Mouse (Mus musculus) liver, adult (tissue): Measurements from ENCODE around the gene Josd1.

Experiments used
- GATA4 ChIP-seq: IDR thresholded peaks from 2 replicates; pipeline ENCODE4 v1.6.1; 2014; ENCODE audit warnings: mild to moderate bottlenecking, low read length; ENCODE audit not compliant: insufficient replicate concordance

The Josd1 gene

DNA sequence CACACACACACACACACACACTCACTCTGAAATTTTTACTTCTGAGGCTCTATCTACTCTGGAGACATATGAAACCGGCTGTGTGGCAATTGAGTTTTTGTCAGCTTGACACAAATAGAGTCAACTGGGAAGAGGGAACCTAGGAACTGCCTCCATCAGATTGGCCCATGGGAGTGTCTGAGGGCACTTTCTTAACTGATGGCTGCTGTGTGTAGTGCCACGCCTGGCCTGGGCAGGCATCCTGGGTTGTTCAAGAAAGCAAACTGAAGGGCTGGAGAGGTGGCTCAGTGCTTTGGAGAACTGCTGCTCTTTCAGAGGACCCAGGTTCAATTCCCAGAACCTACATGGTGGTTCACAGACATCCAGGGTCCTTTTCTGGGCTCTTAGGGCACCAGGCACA, 42.2 kb downstream of the Josd1 start:
- no peak for TF ChIP-seq GATA4

DNA sequence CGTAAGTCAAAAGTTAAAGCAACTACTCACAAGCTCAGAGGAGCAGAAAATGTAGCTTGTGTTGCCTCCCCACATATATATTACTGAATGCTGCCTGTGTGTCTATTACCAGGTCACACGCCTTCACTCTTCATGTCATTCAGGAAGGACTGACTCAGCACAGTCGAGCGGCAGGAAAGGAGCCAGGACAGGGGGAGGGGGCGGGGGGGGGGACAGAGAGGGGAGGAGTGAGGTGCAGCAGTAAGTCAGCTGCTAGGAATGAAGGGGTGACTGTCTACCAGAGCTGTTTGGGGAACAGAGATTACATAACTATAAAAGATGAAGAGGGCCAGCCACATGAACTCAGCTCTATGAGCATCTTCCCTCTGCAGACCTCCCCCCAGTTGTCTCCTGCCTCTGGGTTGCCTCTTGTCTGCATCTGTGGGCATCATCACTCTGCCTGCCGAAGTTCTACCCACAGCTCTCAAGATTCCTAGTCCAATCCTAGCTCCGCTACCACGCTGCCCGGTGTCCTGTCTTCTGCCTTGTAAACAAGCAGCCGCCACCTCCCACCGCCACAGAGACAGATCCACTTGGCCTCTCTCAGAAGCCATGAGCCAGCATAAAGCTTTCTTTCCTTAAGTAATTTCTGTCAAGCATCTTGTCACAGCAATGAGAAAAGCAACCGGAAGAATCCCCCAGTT, 46.4 kb downstream of the Josd1 start:
- no peak for TF ChIP-seq GATA4

DNA sequence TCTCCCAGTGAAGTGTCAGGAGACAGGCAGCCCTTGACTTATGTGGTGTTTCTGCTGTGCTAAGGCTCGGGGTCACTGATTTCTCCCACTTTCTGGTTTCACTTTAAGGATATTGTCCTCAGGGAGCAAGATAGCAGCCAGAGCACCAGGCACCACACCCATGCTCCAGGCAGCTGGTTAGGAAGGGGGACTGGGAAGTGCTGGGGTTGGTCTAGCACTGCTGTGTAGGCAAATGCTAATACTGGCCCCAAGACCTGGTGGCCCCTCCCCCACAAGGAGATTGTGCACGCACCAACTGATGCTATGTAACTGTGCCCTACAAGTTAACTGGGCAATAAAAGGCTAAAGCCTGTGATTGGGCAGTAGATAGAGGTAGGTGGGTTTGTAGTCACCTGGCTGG, 57.2 kb downstream of the Josd1 start:
- TF ChIP-seq GATA4, result no peak
